Comparison of ENCODE assay signal across 9 mouse cellular contexts in the genomic region with DNA sequence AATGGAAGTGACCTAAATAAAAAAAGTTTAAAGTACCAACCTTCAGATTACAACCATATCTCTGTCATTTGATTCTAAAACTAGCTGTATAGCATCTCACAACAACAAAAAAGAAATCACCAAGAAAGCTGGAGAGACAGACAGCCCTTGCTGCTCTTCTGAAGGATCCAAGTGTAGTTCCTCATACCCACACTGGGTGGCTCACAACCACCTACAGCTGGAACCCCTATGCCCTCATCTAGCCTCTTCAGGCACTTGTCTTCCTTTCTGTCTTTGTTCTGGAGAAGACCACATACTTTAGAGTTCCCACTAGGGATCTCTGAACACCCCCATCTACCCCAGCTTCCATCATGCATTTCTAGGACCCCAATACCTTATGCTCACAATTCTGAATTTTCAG.
DNase-seq lines count a peak whose midpoint lies in the region; TF ChIP-seq lines count a peak whose summit lies in the region.
"Had no signal": no experiment of that assay in that cellular context is flagged by ENCODE, and none has a peak within 500 bp of the region (broad histone marks: within the 10 kb centered on the region; RNA-seq: fewer than 3 reads in every experiment).

No protein-coding gene starts in this region.

- no peaks in the 10 kb centered on the region for H3K79me2 ChIP-seq in heart, adult 2 months (replicated peaks; ENCODE audit: control insufficient read depth, insufficient read depth, low read length)

- no peak for TF ChIP-seq EP300 in heart, adult 2 months (IDR thresholded peaks at IDR 0.05; ENCODE audit: insufficient read depth, low read depth, low read length)

- H3K36me3 ChIP-seq in heart, adult 2 months (ENCODE audit: control insufficient read depth, insufficient read depth, low read length), result no peaks in the 10 kb centered on the region
- H3K36me3 ChIP-seq: forebrain, embryonic 10.5 days; stomach, embryonic 15.5 days had no signal

- intact Hi-C loops in heart, adult 2 months (cut with DNase I), result no loop called here
- intact Hi-C loops in heart, postnatal 36 days (cut with DNase I), result no loop called here

- no peaks in the 10 kb centered on the region for H3K4me1 ChIP-seq in heart, adult 2 months (ENCODE audit: control insufficient read depth, insufficient read depth, low read length)
- H3K4me1 ChIP-seq: forebrain, embryonic 10.5 days; stomach, embryonic 15.5 days had no signal

- DNase-seq in heart, adult 2 months, result no peak
- DNase-seq in heart, postnatal 36 days, result no peak
- DNase-seq in ovary, postnatal 36 days (ENCODE audit: low spot score), result peak; percentile 4
- DNase-seq in ovary, adult 18-20 months (ENCODE audit: low spot score), result no peak
- DNase-seq in brain, embryonic 14.5 days (ENCODE audit: low read depth), result peak; percentile 22
- no peak for DNase-seq in spleen, adult 18-20 months
- DNase-seq in T-cell, adult 2 months (ENCODE audit: low spot score), result no peak

- no peak overlapping the region for H3K27ac ChIP-seq in heart, adult 2 months
- H3K27ac ChIP-seq: forebrain, embryonic 10.5 days; stomach, embryonic 15.5 days had no signal

- peak; percentile 55 for TF ChIP-seq CTCF in heart, adult 2 months (IDR thresholded peaks at IDR 0.05)
- peak; percentile 54; the same call in 1 of the 2 replicates for TF ChIP-seq CTCF in brain, embryonic 14.5 days (IDR thresholded peaks at IDR 0.05; ENCODE audit: borderline replicate concordance, extremely low read depth, insufficient read depth, insufficient read length)

- TF ChIP-seq POLR2A in heart, adult 2 months (IDR thresholded peaks at IDR 0.05; ENCODE audit: insufficient read depth, low read depth, low read length), result no peak
- TF ChIP-seq POLR2A in brain, embryonic 14.5 days (IDR thresholded peaks at IDR 0.05; ENCODE audit: borderline replicate concordance, extremely low read depth, insufficient read depth, insufficient read length, poor library complexity, severe bottlenecking), result no peak

- no peak overlapping the region for H3K9ac ChIP-seq in heart, adult 2 months (ENCODE audit: low read depth, low read length)
- H3K9ac ChIP-seq: stomach, embryonic 15.5 days had no signal

- no peaks in the 10 kb centered on the region for H3K27me3 ChIP-seq in heart, adult 2 months (ENCODE audit: control insufficient read depth, insufficient read depth, low read length)
- H3K27me3 ChIP-seq: stomach, embryonic 15.5 days had no signal

- no peak overlapping the region for H3K4me3 ChIP-seq in heart, adult 2 months
- H3K4me3 ChIP-seq: forebrain, embryonic 10.5 days; stomach, embryonic 15.5 days had no signal

Comparison
In these comparisons a context has a peak if more than half of its experiments do, and no peak if none do; other contexts are left out.
1. DNase-seq: peak in ovary, postnatal 36 days (single experiment) and brain, embryonic 14.5 days (single experiment); none in heart, adult 2 months (0 of 2), heart, postnatal 36 days (0 of 2), ovary, adult 18-20 months (single experiment), spleen, adult 18-20 months (0 of 2) and T-cell, adult 2 months (single experiment).